Mouse (Mus musculus): ENCODE results near the gene Gm20388. TPM values are rescaled to one million over a fixed set of nuclear protein-coding genes. Genes with fewer than 3 reads are reported as not detected.
A peak's percentile ranks its signal among the peaks of the same experiment; 100 is the strongest.
"Not testable (repeated sequence)": the region's sequence is repeated elsewhere in the genome, so short reads cannot be mapped to it uniquely, and the experiment has no call there.

Gm20388 gene
- polyA plus RNA-seq, 1 experiment from 2014 or later: not detected

- 62% methylated on average over 6 of the region's 6 CpGs for WGBS
- H3K4me2 ChIP-seq (replicated peaks): no peak overlapping the region
Observed at GRCm38 (mm10) chr8:121418081-121418480, 1507.4 kb downstream of the Gm20388 start.

GRCm38 (mm10) chr8:121419551-121419950 lies 1508.9 kb downstream of the Gm20388 start:
- Histone ChIP-seq H3K9ac (replicated peaks) (no peak overlapping the region), H3K4me1 (no peaks in the 10 kb centered on the region), H3K27me3 (no peaks in the 10 kb centered on the region), H3K36me3 (no peaks in the 10 kb centered on the region), H3K9me3 (no peaks in the 10 kb centered on the region), H3K4me3 (no peak overlapping the region), H3K4me2 (replicated peaks) (no peak overlapping the region), H3K27ac (replicated peaks) (no peak overlapping the region)
- ATAC-seq (replicated peaks): no peak
- WGBS: 83% methylated on average over 2 of the region's 2 CpGs

More at GRCm38 (mm10) chr8:121418081-121418480, 1507.4 kb downstream of the Gm20388 start:
- Histone ChIP-seq H3K9ac (replicated peaks) (no peak overlapping the region), H3K27ac (replicated peaks) (no peak overlapping the region), H3K27me3 (no peaks in the 10 kb centered on the region), H3K9me3 (no peaks in the 10 kb centered on the region), H3K4me1 (no peaks in the 10 kb centered on the region), H3K36me3 (no peaks in the 10 kb centered on the region), H3K4me3 (no peak overlapping the region)
- ATAC-seq (replicated peaks): no peak

DNA sequence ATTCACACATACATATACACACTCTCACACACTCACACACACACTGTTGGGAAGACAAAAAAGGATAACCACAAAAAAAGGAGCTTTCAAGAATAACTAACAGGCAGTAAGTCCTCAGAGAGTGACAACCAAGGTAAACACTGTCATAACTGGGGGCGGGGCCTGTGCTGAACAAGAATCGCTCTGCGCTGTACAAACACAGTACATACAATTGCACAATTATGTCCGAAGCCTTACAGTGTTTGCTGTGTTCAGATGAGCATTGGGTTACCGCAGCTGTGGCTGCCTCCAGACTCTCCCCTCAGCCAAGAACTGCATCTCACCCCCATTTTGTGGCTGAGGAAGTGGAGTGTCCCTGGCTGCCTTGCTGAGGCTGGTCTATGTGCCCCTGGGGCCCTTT lies 1510.4 kb downstream of the Gm20388 start:
- Histone ChIP-seq H3K4me2 (replicated peaks) (no peak overlapping the region), H3K27me3 (no peaks in the 10 kb centered on the region), H3K4me1 (no peaks in the 10 kb centered on the region), H3K4me3 (no peak overlapping the region), H3K27ac (replicated peaks) (no peak overlapping the region), H3K9ac (replicated peaks) (no peak overlapping the region), H3K36me3 (no peaks in the 10 kb centered on the region), H3K9me3 (no peaks in the 10 kb centered on the region)
- WGBS: 88% methylated on average over 5 of the region's 5 CpGs
- ATAC-seq (replicated peaks): no peak

- Histone ChIP-seq H3K36me3 (no peaks in the 10 kb centered on the region), H3K9ac (replicated peaks) (no peak overlapping the region), H3K4me2 (replicated peaks) (no peak overlapping the region), H3K27me3 (no peaks in the 10 kb centered on the region), H3K4me1 (no peaks in the 10 kb centered on the region), H3K9me3 (no peaks in the 10 kb centered on the region), H3K4me3 (no peak overlapping the region), H3K27ac (replicated peaks) (no peak overlapping the region)
- WGBS: 93% methylated on average over 10 of the region's 10 CpGs
- ATAC-seq (replicated peaks): no peak
Observed at GRCm38 (mm10) chr8:121424080-121424479, 1513.4 kb downstream of the Gm20388 start.

DNA sequence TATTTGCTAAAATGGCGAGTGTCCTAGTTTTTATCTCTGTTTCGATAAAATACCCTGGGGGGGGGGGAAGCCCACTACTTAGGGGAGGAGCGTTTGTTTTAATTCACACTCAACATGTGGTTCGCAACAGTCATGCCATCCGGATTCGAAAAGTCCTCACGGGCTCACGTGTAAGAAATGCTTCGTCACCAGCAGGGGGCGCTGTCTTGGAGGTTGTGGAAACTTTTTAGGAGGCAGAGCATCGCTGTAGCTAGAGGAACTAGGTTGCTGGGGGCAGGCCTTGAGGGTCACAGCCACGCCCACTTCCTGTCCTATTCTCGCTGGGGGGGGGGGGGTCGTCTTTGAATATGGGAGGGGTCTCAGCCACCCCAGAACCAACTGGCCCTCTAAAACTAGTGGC lies 1514.0 kb downstream of the Gm20388 start:
- no peaks in the 10 kb centered on the region for H3K36me3 ChIP-seq
- no peak overlapping the region for H3K4me2 ChIP-seq (replicated peaks)
- H3K4me3 ChIP-seq: no peak overlapping the region
- 88% methylated on average over 14 of the region's 14 CpGs for WGBS
- no peaks in the 10 kb centered on the region for H3K27me3 ChIP-seq
- ATAC-seq (replicated peaks): no peak
- no peaks in the 10 kb centered on the region for H3K9me3 ChIP-seq
- H3K9ac ChIP-seq (replicated peaks): no peak overlapping the region
- no peak overlapping the region for H3K27ac ChIP-seq (replicated peaks)
- no peaks in the 10 kb centered on the region for H3K4me1 ChIP-seq

GRCm38 (mm10) chr8:121431499-121431898 lies 1520.9 kb downstream of the Gm20388 start:
- H3K9ac ChIP-seq (replicated peaks): no peak overlapping the region
- H3K27me3 ChIP-seq: no peaks in the 10 kb centered on the region
- H3K4me2 ChIP-seq (replicated peaks): no peak overlapping the region
- no peak for ATAC-seq (replicated peaks)
- no peak overlapping the region for H3K4me3 ChIP-seq
- H3K36me3 ChIP-seq: no peaks in the 10 kb centered on the region
- H3K27ac ChIP-seq (replicated peaks): no peak overlapping the region
- H3K9me3 ChIP-seq: no peaks in the 10 kb centered on the region
- WGBS: 86% methylated on average over 8 of the region's 8 CpGs
- H3K4me1 ChIP-seq: no peaks in the 10 kb centered on the region

GRCm38 (mm10) chr8:121433466-121433865 lies 1522.8 kb downstream of the Gm20388 start:
- no peak overlapping the region for H3K27ac ChIP-seq (replicated peaks)
- no peak overlapping the region for H3K9ac ChIP-seq (replicated peaks)
- 8% methylated on average over 17 of the region's 17 CpGs for WGBS

DNA sequence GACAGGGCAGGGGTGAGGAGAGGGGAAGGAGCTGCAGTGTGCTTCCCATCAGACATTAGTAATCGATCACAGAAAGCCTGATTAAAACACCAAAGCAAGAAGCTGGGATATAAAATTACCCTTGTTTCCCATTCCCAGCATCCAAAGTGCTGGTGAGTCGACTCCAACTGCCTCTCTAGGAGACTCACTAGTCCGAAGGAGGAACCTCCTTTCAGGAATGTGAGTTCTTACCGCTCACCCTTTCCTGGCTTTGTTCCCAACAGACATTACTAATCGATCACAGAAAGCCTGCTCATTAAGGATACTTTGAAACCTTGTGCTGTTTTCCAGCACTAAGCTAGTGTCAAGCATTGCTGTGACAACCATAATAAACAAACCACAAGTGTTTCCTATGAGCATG lies 1526.0 kb downstream of the Gm20388 start:
- Histone ChIP-seq H3K4me3 (peak overlapping the region; percentile 18; the same call in 1 of the 2 replicates), H3K4me2 (replicated peaks) (no peak overlapping the region), H3K36me3 (no peaks in the 10 kb centered on the region), H3K4me1 (no peaks in the 10 kb centered on the region), H3K27ac (replicated peaks) (no peak overlapping the region), H3K9ac (replicated peaks) (no peak overlapping the region), H3K9me3 (no peaks in the 10 kb centered on the region), H3K27me3 (no peaks in the 10 kb centered on the region)
- WGBS: 53% methylated on average over 5 of the region's 5 CpGs
- ATAC-seq (replicated peaks): no peak

More at GRCm38 (mm10) chr8:121433466-121433865, 1522.8 kb downstream of the Gm20388 start:
- H3K9me3 ChIP-seq: no peaks in the 10 kb centered on the region
- H3K4me1 ChIP-seq: no peaks in the 10 kb centered on the region
- no peak for ATAC-seq (replicated peaks)
- H3K4me3 ChIP-seq: no peak overlapping the region
- no peaks in the 10 kb centered on the region for H3K36me3 ChIP-seq
- H3K4me2 ChIP-seq (replicated peaks): no peak overlapping the region
- H3K27me3 ChIP-seq: no peaks in the 10 kb centered on the region

DNA sequence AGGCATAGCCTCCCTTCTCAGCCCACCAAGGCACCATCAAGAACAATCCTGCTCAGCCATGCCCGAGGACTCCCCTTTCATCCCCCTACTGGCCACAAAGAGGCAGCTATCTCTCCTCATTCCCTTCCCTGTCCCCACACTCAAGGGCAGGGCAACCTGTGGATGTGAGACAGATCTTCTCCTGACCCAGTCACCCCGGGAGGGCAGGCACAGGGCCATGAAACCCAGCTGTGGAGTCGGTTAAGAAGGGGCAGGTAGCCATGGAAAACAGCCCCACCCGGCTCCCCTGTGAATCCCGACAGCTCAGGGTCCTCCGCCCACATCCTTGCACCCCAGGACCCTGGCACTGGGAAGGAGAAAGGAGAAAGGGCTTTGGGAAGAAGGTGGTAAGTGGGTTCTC lies 1526.9 kb downstream of the Gm20388 start:
- no peak overlapping the region for H3K9ac ChIP-seq (replicated peaks)
- no peaks in the 10 kb centered on the region for H3K27me3 ChIP-seq
- H3K4me1 ChIP-seq: no peaks in the 10 kb centered on the region
- H3K9me3 ChIP-seq: no peaks in the 10 kb centered on the region
- H3K27ac ChIP-seq (replicated peaks): no peak overlapping the region
- no peak for ATAC-seq (replicated peaks)
- no peak overlapping the region for H3K4me3 ChIP-seq
- H3K4me2 ChIP-seq (replicated peaks): no peak overlapping the region
- WGBS: 77% methylated on average over 6 of the region's 6 CpGs
- H3K36me3 ChIP-seq: no peaks in the 10 kb centered on the region

DNA sequence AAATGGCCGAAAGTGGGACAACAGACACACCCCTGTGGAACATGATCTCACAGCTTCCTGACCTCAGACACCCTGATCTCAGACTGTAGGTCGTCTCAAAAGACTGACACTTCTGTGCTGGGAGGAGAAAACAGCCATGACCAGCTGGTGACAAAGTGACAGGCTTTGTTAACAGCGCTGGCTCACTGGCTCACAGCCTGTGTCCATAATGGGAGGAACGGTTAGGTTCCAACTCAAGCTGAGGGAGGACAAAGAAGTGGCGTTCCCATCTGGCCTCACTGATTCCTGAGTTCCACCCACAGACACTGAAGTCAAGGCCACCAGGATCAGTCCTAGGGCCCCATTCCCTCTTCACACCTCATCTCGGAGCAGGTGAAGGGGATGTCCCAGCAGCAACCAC lies 1527.5 kb downstream of the Gm20388 start:
- H3K4me3 ChIP-seq: no peak overlapping the region
- H3K4me2 ChIP-seq (replicated peaks): no peak overlapping the region
- H3K4me1 ChIP-seq: no peaks in the 10 kb centered on the region
- WGBS: 37% methylated on average over 6 of the region's 6 CpGs
- H3K9me3 ChIP-seq: no peaks in the 10 kb centered on the region
- H3K9ac ChIP-seq (replicated peaks): no peak overlapping the region
- no peaks in the 10 kb centered on the region for H3K36me3 ChIP-seq
- no peaks in the 10 kb centered on the region for H3K27me3 ChIP-seq
- no peak for ATAC-seq (replicated peaks)
- no peak overlapping the region for H3K27ac ChIP-seq (replicated peaks)

- no peak for ATAC-seq (replicated peaks)
- Histone ChIP-seq H3K9ac (replicated peaks) (no peak overlapping the region), H3K4me3 (no peak overlapping the region), H3K9me3 (no peaks in the 10 kb centered on the region), H3K27ac (replicated peaks) (no peak overlapping the region), H3K4me2 (replicated peaks) (no peak overlapping the region), H3K36me3 (no peaks in the 10 kb centered on the region), H3K4me1 (no peaks in the 10 kb centered on the region), H3K27me3 (no peaks in the 10 kb centered on the region)
- 77% methylated on average over 4 of the region's 4 CpGs for WGBS
Observed at GRCm38 (mm10) chr8:121439351-121439750, 1528.7 kb downstream of the Gm20388 start.

DNA sequence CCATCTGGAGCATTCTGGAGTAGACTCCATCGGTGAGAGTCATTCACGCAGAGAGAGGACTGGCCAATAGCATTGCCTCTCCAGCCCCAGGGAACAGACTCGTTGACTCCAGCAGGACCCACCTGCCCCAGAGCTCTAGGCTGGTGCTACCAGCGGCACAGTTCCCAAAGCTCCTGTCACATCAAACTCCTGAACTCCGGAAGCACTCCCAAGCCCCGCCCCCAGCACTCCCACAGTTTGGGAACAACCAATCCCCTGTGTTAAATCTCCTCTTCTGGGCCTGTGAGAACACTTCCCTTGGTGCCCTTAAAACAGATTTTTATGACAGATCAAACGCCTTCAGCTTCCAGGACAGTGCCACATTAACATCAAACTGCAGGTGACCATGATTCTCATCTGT lies 1532.7 kb downstream of the Gm20388 start:
- no peak for ATAC-seq (replicated peaks)
- H3K4me2 ChIP-seq (replicated peaks): no peak overlapping the region
- H3K4me1 ChIP-seq: no peaks in the 10 kb centered on the region
- H3K36me3 ChIP-seq: no peaks in the 10 kb centered on the region
- WGBS: 70% methylated on average over 7 of the region's 7 CpGs
- H3K4me3 ChIP-seq: no peak overlapping the region
- no peak overlapping the region for H3K27ac ChIP-seq (replicated peaks)
- no peaks in the 10 kb centered on the region for H3K9me3 ChIP-seq
- H3K27me3 ChIP-seq: no peaks in the 10 kb centered on the region
- H3K9ac ChIP-seq (replicated peaks): no peak overlapping the region

DNA sequence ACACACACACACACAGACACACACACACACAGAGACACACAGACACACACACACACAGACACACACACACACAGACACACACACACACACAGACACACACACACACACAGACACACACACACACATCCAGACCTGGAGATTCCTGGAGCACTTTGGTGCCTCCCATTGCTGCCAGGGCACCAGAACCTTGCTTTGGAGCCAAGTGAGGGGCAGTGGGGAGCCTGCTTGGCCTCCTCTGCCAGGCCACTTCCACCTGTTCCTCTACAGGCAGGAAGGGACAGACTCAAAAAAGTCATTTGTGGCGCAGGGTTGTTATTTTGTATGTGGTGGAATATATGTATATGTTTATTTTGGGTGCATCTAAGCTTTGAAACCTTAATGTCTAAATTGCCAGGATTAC lies 1533.9 kb downstream of the Gm20388 start:
- not testable (repeated sequence) for H3K9ac ChIP-seq (replicated peaks); H3K27me3 ChIP-seq; H3K36me3 ChIP-seq; H3K9me3 ChIP-seq; ATAC-seq (replicated peaks); H3K4me2 ChIP-seq (replicated peaks); H3K4me3 ChIP-seq; H3K27ac ChIP-seq (replicated peaks); H3K4me1 ChIP-seq
- 81% methylated on average over 1 of the region's 1 CpGs for WGBS

Data from forebrain, embryonic 15.5 days (tissue).